Mouse (Mus musculus) forebrain, postnatal 0 days (tissue): ENCODE measurements at regions not wholly inside any gene's neighbourhood (a gene's known extent, or its start where the extent isn't known, plus 50 kb on each side); places are given as distances from the start of the nearest gene placed in this dataset.

Source experiments
- ATAC-seq: fragments of 200-750 bp; cut with Nextera tagmentation; 2 replicates; pipeline ENCODE4 v1.8.0; 2017; ENCODE audit warnings: mild to moderate bottlenecking, moderate library complexity
- DNase-seq: peaks from one replicate; pipeline ENCODE4 v3.0.0-alpha.2; 2015
- H3K27ac ChIP-seq: fragments of 300-500 bp; sonication (generic); 2 replicates; pipeline ENCODE4 v1.5.1; 2014; ENCODE audit warnings: low read depth, mild to moderate bottlenecking, antibody characterized with exemption, low read length, moderate library complexity, mixed read lengths
- H3K27me3 ChIP-seq: fragments of 300-500 bp; sonication (generic); 2 replicates; pipeline ENCODE4 v1.6.1; 2014; ENCODE audit warnings: mild to moderate bottlenecking, low read length, mixed read lengths; ENCODE audit not compliant: insufficient read depth
- H3K36me3 ChIP-seq: fragments of 300-500 bp; sonication (generic); 2 replicates; pipeline ENCODE4 v1.6.1; 2014; ENCODE audit warnings: mild to moderate bottlenecking, moderate library complexity; ENCODE audit not compliant: insufficient read depth
- H3K4me1 ChIP-seq: fragments of 300-500 bp; sonication (generic); 2 replicates; pipeline ENCODE4 v1.6.1; 2014; ENCODE audit warnings: antibody characterized with exemption; ENCODE audit not compliant: insufficient read depth
- H3K4me2 ChIP-seq: fragments of 300-500 bp; sonication (generic); 2 replicates; pipeline ENCODE4 v1.6.1; 2014; ENCODE audit warnings: low read depth, mild to moderate bottlenecking, moderate library complexity
- H3K4me3 ChIP-seq: fragments of 300-500 bp; sonication (generic); 2 replicates; pipeline ENCODE4 v1.5.1; 2014; ENCODE audit warnings: low read depth, low read length, mixed read lengths
- H3K9ac ChIP-seq: fragments of 300-500 bp; sonication (generic); 2 replicates; pipeline ENCODE4 v1.6.1; 2014; ENCODE audit warnings: mild to moderate bottlenecking
- H3K9me3 ChIP-seq: fragments of 300-500 bp; sonication (generic); 2 replicates; pipeline ENCODE4 v1.6.1; 2016; ENCODE audit warnings: low read length
- CTCF ChIP-seq: sonication (generic); IDR thresholded peaks from 2 replicates; pipeline ENCODE4 v1.5.1; 2016; ENCODE audit warnings: antibody characterized with exemption, control low read depth, low read depth
- WGBS: fragments of 180-500 bp; shearing (Covaris S2); extraction: QIAGEN DNeasy Blood & Tissue Kit; methylation state at CpG from one replicate; pipeline ENCODE4 v1.1.7; 2014; 5-methylcytosine and 5-hydroxymethylcytosine counted together

DNA sequence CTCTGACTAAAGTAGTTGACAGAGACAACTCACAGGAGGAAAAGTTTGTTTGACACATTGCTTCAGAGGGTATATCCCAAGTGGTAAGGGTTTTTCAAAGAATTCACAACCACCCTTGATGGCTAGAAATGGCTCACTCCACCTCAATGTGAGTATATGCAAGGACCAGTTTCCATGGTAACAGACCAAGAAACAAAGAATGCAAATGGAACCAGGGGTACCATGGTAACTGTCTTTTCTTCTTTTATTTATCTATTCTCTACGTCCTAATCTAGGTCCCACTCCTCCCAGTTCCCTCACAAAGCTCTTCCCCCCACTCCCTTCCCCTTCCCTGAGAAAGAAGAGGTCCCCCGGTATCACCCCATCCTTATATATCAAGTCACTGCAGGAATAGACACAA is 57.5 kb downstream of the Ins1 start:
- no peak overlapping the region for H3K4me3 ChIP-seq
- ATAC-seq (no peak; the same call in 1 of the 2 replicates), DNase-seq (peak; percentile 37)
- no peaks in the 10 kb centered on the region for H3K9me3 ChIP-seq
- no peak overlapping the region for H3K4me2 ChIP-seq
- H3K4me1 ChIP-seq: no peaks in the 10 kb centered on the region
- H3K27me3 ChIP-seq: no peaks in the 10 kb centered on the region
- no peaks in the 10 kb centered on the region for H3K36me3 ChIP-seq
- 25% methylated on average over 2 of the region's 2 CpGs for WGBS
- no peak overlapping the region for H3K27ac ChIP-seq
- no peak overlapping the region for H3K9ac ChIP-seq
- no peak for TF ChIP-seq CTCF

DNA sequence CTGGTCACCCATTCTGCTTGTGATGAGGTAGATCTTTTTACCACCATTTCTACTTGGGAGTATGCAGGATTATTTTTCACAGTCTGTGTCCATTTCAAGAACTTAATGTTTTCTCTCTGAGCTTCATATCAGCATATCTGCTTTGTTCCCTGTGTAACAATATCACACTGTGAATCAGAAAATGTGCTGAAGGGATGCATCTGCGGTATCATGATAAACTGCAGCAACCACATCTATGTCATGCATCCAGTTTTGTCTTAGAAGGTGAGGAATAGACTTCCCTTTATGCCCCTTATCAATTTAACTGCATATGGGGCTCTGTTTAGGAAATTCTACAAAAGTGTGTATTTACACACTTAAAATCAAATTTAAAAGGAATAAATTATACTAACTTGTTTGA is 67.3 kb downstream of the Ins1 start:
- no peaks in the 10 kb centered on the region for H3K4me1 ChIP-seq
- no peak overlapping the region for H3K4me2 ChIP-seq
- no peaks in the 10 kb centered on the region for H3K27me3 ChIP-seq
- ATAC-seq (no peak), DNase-seq (no peak)
- no peaks in the 10 kb centered on the region for H3K9me3 ChIP-seq
- no peak overlapping the region for H3K9ac ChIP-seq
- TF ChIP-seq CTCF: no peak
- 94% methylated on average over 1 of the region's 1 CpGs for WGBS
- no peak overlapping the region for H3K4me3 ChIP-seq
- H3K36me3 ChIP-seq: no peaks in the 10 kb centered on the region
- H3K27ac ChIP-seq: no peak overlapping the region

DNA sequence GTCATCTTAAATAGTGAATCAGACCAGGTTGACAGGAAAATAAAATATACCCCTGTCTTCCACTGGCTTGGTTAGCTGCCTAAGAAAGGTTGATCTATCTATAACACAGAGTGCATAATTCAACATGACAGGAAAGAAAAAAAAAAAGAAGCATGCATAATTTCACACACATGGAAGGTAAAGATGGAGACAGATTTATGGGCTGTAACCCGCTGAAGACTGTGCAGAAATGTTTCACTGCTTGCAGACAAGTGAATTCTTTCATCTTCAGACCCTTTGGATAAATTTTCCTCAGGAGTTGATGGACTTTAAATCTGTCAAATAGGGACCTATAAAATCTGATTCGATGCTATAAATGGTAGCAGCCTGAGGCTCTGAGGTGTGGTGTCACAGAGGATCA is 91.1 kb downstream of the Ins1 start:
- no peak for ATAC-seq
- Histone ChIP-seq H3K4me2 (no peak overlapping the region), H3K9ac (no peak overlapping the region), H3K4me3 (no peak overlapping the region), H3K4me1 (no peaks in the 10 kb centered on the region), H3K9me3 (no peaks in the 10 kb centered on the region), H3K27me3 (no peaks in the 10 kb centered on the region), H3K27ac (no peak overlapping the region), H3K36me3 (no peaks in the 10 kb centered on the region)
- WGBS: 80% methylated on average over 2 of the region's 2 CpGs
- no peak for DNase-seq
- TF ChIP-seq CTCF: no peak

DNA sequence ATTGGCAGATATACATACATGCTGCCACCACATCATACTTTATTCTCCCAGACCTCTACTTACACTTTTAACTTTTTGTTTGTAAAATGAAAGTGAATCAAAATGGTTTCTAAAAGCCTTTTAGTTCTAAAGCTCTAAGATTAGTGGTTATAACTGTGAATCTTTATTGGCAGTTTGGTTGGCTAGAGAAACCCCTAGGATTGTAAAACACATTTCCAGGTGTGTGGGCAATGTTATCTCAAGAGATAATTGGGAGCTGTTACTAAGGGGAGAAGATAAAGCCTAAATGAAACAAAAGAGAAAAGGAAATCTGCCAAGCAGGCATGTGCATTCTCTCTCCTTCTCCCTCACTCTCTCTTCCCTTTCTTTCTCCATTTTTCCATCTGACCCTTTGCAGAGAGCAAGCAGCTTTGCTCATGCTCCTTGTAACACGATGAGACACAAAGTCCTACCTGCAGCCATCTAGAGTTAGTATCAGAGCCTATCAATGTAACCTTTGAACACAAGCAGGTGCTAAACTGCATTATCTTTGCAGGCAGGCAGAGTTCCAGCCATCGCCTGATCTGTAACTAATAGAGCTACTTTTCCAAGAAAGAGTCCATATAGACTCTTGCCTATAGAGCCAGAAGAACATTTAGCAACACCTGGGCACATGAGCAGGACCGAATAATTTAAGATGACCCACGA is 110.9 kb downstream of the Ins1 start:
- no peaks in the 10 kb centered on the region for H3K27me3 ChIP-seq
- no peaks in the 10 kb centered on the region for H3K9me3 ChIP-seq
- TF ChIP-seq CTCF: no peak
- no peak for DNase-seq
- H3K36me3 ChIP-seq: no peaks in the 10 kb centered on the region
- no peak overlapping the region for H3K4me2 ChIP-seq
- 84% methylated on average over 4 of the region's 4 CpGs for WGBS
- H3K27ac ChIP-seq: no peak overlapping the region
- ATAC-seq: no peak
- no peaks in the 10 kb centered on the region for H3K4me1 ChIP-seq
- no peak overlapping the region for H3K4me3 ChIP-seq
- no peak overlapping the region for H3K9ac ChIP-seq

DNA sequence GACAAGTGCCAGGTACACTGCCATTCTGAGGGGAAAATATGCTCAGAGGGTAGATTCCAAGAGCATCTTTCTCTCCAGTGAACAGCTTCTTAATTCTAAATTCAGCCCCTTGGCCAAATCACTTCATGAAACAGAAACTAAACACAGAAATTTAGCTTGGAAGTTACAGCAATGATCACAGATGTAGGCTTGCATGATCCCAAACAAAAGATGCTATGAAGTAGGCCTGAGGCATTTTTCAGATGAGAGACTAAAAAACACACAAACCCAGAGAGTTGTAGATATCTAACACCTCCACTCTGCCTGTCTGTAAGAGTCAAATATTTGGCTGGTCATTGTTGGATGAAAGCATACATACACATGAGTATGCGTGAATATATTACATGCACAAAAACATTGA is 142.6 kb downstream of the Ins1 start:
- Histone ChIP-seq H3K27ac (no peak overlapping the region), H3K36me3 (no peaks in the 10 kb centered on the region), H3K27me3 (no peaks in the 10 kb centered on the region), H3K4me3 (no peak overlapping the region), H3K9me3 (no peaks in the 10 kb centered on the region), H3K9ac (no peak overlapping the region), H3K4me1 (no peaks in the 10 kb centered on the region), H3K4me2 (no peak overlapping the region)
- no peak for TF ChIP-seq CTCF
- DNase-seq (peak; percentile 54), ATAC-seq (peak; percentile 65)
- WGBS: 73% methylated on average over 1 of the region's 1 CpGs

DNA sequence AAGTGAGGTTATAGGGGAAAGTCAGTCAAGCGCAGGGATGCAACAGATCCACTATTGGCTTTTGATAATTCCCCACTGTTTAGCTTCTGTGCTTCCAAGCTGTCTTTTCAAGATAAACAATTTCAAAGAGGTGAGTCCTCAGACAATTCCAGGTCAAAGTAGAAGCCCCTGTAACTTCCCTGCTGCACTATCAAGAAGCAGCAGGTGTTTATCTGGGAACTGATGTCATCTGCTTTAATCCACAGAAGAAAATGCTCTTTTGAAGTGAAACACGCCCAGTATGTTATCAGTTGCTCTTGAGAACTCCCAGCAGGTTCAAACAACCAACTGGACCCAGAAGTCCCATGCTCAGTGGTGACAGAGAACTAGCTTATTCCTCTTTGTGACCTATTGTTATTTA is 164.7 kb downstream of the Ins1 start:
- TF ChIP-seq CTCF: no peak
- Histone ChIP-seq H3K36me3 (no peaks in the 10 kb centered on the region), H3K4me2 (no peak overlapping the region), H3K4me3 (no peak overlapping the region), H3K9me3 (no peaks in the 10 kb centered on the region), H3K9ac (no peak overlapping the region), H3K27ac (no peak overlapping the region), H3K4me1 (no peaks in the 10 kb centered on the region), H3K27me3 (no peaks in the 10 kb centered on the region; the same call in 1 of the 2 replicates)
- no peak for ATAC-seq
- no peak for DNase-seq
- WGBS: 80% methylated on average over 2 of the region's 2 CpGs

DNA sequence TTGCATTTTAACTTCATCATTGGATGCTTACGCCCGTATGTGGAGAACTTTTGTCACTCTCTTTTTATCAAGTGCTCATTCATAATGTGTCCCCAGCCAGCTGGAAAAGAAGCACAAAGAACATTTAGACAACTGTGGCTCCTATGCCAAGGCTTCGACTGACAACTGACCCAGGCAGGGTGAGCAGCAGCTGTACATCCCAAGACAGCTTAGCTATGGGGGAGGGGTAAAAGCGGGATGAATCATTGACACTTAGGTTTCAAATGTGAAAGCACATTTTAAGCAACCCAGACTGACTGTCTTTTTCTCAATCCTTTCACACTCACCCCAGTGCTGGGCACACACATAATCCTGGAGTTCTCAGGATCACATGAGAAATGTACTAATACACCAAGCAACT is 178.4 kb downstream of the Ins1 start:
- H3K27ac ChIP-seq: no peak overlapping the region
- DNase-seq (no peak), ATAC-seq (no peak)
- H3K4me3 ChIP-seq: no peak overlapping the region
- no peaks in the 10 kb centered on the region for H3K36me3 ChIP-seq
- no peak for TF ChIP-seq CTCF
- H3K27me3 ChIP-seq: no peaks in the 10 kb centered on the region
- H3K4me1 ChIP-seq: no peaks in the 10 kb centered on the region
- WGBS: 72% methylated on average over 4 of the region's 4 CpGs
- no peaks in the 10 kb centered on the region for H3K9me3 ChIP-seq
- H3K4me2 ChIP-seq: no peak overlapping the region
- H3K9ac ChIP-seq: no peak overlapping the region
